Mouse (Mus musculus) bone marrow macrophage, adult 2 months (primary cell): Measurements from ENCODE around the gene Krt18. TPM values are rescaled to one million over a fixed set of nuclear protein-coding genes. Genes with fewer than 3 reads are reported as not detected.
A peak's percentile ranks its signal among the peaks of the same experiment; 100 is the strongest.

Experiments used
- H3K27ac ChIP-seq: 2 replicates; pipeline ENCODE4 v1.5.1; 2012; ENCODE audit warnings: low read depth, low read length; ENCODE audit not compliant: insufficient read depth
- H3K4me1 ChIP-seq: 2 replicates; pipeline ENCODE4 v1.6.1; 2012; ENCODE audit warnings: low read length; ENCODE audit not compliant: control insufficient read depth, insufficient read depth
- H3K4me3 ChIP-seq: 2 replicates; pipeline ENCODE4 v1.5.1; 2012; ENCODE audit warnings: mild to moderate bottlenecking, low read length, moderate library complexity; ENCODE audit not compliant: insufficient read depth
- CTCF ChIP-seq: IDR thresholded peaks from 2 replicates; pipeline ENCODE4 v1.5.1; 2012; ENCODE audit warnings: low read depth, mild to moderate bottlenecking, low read length, moderate library complexity
- POLR2A ChIP-seq: IDR thresholded peaks from 2 replicates; pipeline ENCODE4 v1.6.1; 2012; ENCODE audit warnings: mild to moderate bottlenecking, low read depth, low read length, borderline replicate concordance
- polyA plus RNA-seq: library from polyadenylated mRNA; stranded (reverse); fragments of >200 nt; gene quantifications from 2 replicates; pipeline ENCODE4 v1.2.4, GENCODE M21; 2012; ENCODE audit not compliant: missing spikeins, insufficient read depth, insufficient read length

The Krt18 gene
- polyA plus RNA-seq, 1 experiment = not detected

DNA sequence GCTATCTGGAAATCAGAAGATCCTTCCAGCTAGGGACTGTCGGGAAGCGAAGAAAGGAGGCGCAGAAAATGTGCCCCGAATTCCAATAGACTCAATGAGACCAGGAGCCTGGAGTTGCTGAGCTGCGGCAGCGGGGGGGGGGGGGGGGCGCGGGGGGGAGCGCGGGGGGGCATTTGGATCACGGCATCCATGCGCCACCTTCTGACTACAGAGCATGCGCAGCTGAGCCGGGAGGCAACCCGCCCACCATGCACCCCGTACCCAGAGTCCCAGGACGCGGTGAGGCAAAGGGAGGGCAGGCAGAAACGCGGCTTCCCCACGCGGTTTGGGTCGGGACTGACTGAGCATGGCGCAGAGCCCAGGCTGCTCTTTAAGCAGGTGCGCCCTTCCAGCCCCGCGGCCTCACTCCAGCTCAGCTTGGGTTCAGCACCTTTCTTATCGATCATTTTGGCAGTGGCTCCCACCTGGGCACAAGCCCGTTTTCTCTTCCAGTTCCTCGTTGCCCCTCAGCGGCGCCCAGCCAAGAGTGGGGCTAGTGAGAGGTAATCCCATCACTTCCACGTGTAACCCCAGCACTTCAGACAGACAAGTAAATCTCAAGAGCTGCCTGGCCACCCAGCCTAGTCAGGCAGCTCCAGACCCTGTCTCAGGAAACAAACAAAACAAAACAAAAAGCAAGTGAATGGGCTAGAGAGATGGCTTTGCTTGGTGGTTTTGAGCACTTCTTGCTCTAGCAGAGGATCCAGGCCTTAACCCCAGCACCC is 24.1 kb downstream of the Krt18 start:
- H3K27ac ChIP-seq = no peak overlapping the region
- H3K4me3 ChIP-seq = peak overlapping the region; percentile 21
- H3K4me1 ChIP-seq = no peaks in the 10 kb centered on the region
- TF ChIP-seq CTCF (no peak), POLR2A (no peak)

DNA sequence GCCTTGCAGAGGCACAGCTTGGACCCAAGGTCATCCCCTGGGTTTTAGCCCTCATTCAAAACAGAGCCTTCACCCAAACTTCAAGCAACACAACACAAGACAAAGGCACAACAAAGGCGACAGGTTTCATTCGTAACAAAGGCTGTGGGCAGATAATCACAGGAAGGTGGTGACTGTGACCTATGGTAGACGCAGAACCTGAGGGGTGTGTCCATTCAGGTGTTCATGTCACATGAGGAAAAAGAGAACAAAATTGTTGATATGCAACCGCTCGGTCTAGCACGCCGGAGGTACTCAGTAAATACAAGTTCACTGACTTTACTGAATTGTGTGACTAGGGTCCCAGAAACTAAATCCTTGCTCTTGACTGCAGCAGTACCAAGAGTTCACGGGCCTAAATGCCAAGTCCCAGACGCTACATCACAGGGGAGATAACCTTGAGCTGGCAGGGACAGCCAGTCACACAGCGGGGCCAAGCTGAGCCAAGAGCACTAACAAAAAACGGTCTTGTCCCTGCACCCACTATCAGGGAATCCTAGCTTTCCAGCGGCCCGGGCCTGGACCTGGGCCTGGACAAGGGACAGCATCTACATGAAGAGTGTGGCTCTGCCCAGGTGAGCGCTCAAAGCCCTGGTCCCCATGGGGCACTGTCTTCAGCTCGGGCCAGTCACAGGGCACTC is 28.7 kb downstream of the Krt18 start:
- no peaks in the 10 kb centered on the region for H3K4me1 ChIP-seq
- H3K4me3 ChIP-seq = no peak overlapping the region
- TF ChIP-seq CTCF = no peak
- no peak for TF ChIP-seq POLR2A
- no peak overlapping the region for H3K27ac ChIP-seq

GRCm38 (mm10) chr15:102065661-102066325 is 37.8 kb downstream of the Krt18 start:
- Histone ChIP-seq H3K4me1 (peaks cover 12% of the 10 kb centered on the region), H3K27ac (no peak overlapping the region), H3K4me3 (no peak overlapping the region)
- peak; percentile 99 for TF ChIP-seq CTCF
- no peak for TF ChIP-seq POLR2A

DNA sequence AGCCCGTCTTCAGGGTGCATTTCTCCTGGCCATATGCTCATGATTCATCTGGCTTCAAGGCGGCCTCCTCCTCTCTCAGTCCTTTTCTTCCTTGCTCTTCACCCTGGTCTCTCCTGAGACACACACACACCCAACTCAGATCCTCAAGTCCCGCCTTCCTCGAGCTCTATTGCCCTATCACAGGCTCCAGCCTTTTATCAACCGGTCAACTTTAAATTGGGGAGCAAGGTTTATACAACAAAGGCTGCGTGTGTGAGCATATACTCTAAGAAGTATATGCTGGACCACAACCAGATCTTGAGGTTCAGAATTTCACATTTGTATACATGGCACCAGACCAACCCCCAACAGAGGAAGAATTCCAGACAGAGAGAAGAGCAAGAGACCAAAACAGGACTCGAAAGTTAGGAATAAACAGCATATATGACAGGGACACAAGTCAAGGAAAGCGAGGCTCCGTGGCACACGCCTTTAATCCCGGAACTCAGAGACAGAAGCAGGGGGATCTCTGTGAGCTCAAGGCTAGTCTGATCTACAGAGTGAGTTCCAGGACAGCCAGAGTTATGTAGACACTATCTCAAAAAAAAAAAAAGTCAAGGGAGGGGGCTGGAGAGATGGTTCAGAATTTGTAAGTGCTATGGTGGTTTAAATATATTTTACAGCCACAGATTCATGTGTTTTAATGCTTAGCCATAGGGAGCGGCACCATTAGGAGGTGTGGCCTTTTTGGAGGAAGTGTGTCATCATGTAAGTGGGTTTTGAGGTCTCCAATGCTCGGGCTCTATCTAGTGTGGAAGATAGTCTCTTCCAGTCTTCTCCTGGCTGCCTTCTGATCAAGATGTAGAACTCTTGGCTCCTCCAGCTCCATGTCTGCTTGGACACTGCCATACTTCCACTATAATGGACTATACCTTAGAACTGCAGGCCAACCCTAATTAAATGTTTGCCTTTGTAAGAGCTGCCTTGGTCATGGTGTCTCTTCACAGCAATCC is 42.8 kb downstream of the Krt18 start:
- Histone ChIP-seq H3K4me1 (peaks cover 23% of the 10 kb centered on the region), H3K4me3 (no peak overlapping the region), H3K27ac (no peak overlapping the region)
- no peak for TF ChIP-seq CTCF
- no peak for TF ChIP-seq POLR2A

- H3K27ac ChIP-seq = peak overlapping the region; percentile 39; the same call in 1 of the 2 replicates
- H3K4me1 ChIP-seq = peaks cover 29% of the 10 kb centered on the region
Measured at GRCm38 (mm10) chr15:102072963-102073558, 45.1 kb downstream of the Krt18 start.

DNA sequence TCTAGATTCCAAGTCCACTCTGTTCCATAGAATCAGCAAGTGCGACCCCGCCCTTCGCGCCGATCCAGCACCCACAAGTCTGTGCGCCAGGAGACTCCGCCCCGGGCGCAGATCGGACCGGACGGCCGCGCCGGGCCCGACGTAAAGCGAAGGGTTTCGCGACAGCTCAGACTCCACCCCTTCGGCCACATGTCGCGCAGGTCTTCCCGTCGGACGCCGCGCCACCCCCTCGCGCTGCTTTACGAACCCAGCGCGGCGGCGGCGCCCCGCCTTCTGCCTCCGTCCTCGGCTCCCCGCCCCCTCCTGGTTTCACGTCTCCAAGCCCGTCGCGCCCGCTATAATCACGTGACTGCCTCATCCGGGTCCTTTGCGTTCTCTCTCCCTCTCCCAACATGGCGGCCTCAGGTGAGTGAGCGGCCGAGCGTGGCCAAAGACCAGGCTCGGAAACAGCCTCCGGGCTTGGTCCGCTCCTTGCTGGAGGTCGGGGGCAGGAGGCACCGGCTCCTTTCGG is 45.6 kb downstream of the Krt18 start, which contains the start of gene Eif4b:
Gene Eif4b (plus strand): TSS at position 215 of the 511 bp plus-strand sequence.
- TF ChIP-seq POLR2A (no peak), CTCF (no peak)
- Histone ChIP-seq H3K27ac (peak within 1 kb of the TSS; percentile 83), H3K4me3 (peak within 1 kb of the TSS; percentile 91), H3K4me1 (peaks cover 29% of the 10 kb centered on the region)

More at GRCm38 (mm10) chr15:102072963-102073558, 45.1 kb downstream of the Krt18 start:
- H3K4me3 ChIP-seq = peak overlapping the region; percentile 42
- TF ChIP-seq CTCF (no peak), POLR2A (no peak)

GRCm38 (mm10) chr15:102074070-102074731 is 46.2 kb downstream of the Krt18 start:
- H3K4me3 ChIP-seq = peak overlapping the region; percentile 91

DNA sequence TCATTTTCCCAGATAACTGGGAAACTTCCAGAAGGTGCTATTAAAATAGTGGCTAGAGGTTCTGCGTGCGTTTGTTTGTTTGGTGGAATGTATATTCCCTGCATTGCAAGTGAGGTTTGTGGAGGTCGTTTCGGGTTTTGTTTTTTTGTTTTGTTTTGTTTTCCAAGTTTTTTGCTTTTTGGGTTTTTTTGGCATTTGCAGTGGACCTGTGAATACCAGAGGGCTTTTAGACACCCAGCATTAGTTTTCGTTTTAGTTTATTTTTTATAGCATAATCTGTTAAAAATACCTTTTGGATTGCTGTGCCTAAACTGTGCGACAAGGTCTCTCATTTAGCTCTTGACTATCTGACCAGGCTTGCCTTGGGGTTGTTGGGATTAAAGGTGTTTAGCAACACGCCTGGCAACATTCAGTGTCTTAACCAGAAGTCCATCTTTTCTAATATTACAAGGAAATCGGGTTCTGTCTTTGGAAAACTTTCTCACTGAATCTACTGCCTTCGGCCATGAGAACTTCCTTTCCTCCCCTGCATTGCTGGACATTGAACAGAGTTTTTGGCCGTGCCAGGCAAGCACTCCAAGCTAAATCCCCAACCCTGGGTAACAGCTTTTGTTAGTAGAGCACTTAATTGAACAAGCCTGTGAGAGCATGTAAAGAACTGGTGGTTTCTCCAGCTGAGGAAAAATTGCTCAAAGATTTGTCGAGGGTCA is 47.1 kb downstream of the Krt18 start:
- no peak for TF ChIP-seq CTCF
- no peak for TF ChIP-seq POLR2A
- Histone ChIP-seq H3K4me3 (peak overlapping the region; percentile 91), H3K27ac (peak overlapping the region; percentile 83; the same call in 1 of the 2 replicates), H3K4me1 (peaks cover 24% of the 10 kb centered on the region)

More at GRCm38 (mm10) chr15:102074070-102074731, 46.2 kb downstream of the Krt18 start:
- peak overlapping the region; percentile 83 for H3K27ac ChIP-seq
- peaks cover 28% of the 10 kb centered on the region for H3K4me1 ChIP-seq
- no peak for TF ChIP-seq CTCF
- TF ChIP-seq POLR2A = no peak
